Mouse (Mus musculus) kidney, embryonic 16.5 days (tissue): ENCODE measurements around the gene Scin. TPM values are rescaled to one million over a fixed set of nuclear protein-coding genes. Genes with fewer than 3 reads are reported as not detected.

ENCODE experiments used
- ATAC-seq: fragments of 200-750 bp; cut with Nextera tagmentation; 2 replicates; pipeline ENCODE4 v1.8.0; 2017; ENCODE audit warnings: moderate TSS enrichment; ENCODE audit not compliant: low FRiP score, low TSS enrichment
- H3K27ac ChIP-seq: fragments of 300-500 bp; sonication (generic); 2 replicates; pipeline ENCODE4 v1.5.1; 2014; ENCODE audit warnings: low read length
- H3K27me3 ChIP-seq: fragments of 300-500 bp; sonication (generic); 2 replicates; pipeline ENCODE4 v1.6.1; 2014; ENCODE audit warnings: low read length, control low read depth, mixed read lengths; ENCODE audit not compliant: insufficient read depth
- H3K36me3 ChIP-seq: fragments of 300-500 bp; sonication (generic); 2 replicates; pipeline ENCODE4 v1.6.1; 2014; ENCODE audit warnings: low read length, control low read depth, mixed read lengths; ENCODE audit not compliant: insufficient read depth
- H3K4me1 ChIP-seq: fragments of 300-500 bp; sonication (generic); 2 replicates; pipeline ENCODE4 v1.6.1; 2014; ENCODE audit warnings: low read length, control low read depth, mixed read lengths; ENCODE audit not compliant: insufficient read depth
- H3K4me2 ChIP-seq: fragments of 300-500 bp; sonication (generic); replicated peaks from 2 replicates; pipeline ENCODE4 v1.6.1; 2014; ENCODE audit warnings: low read depth, low read length
- H3K4me3 ChIP-seq: fragments of 300-500 bp; sonication (generic); 2 replicates; pipeline ENCODE4 v1.5.1; 2014; ENCODE audit warnings: mild to moderate bottlenecking, low read length
- H3K9ac ChIP-seq: fragments of 300-500 bp; sonication (generic); replicated peaks from 2 replicates; pipeline ENCODE4 v1.6.1; 2014; ENCODE audit warnings: low read length
- H3K9me3 ChIP-seq: fragments of 300-500 bp; sonication (generic); 2 replicates; pipeline ENCODE4 v1.6.1; 2016; ENCODE audit warnings: low read length, control low read depth
- whole genome bisulfite sequencing: fragments of 180-500 bp; shearing (Covaris S2); extraction: QIAGEN DNeasy Blood & Tissue Kit; methylation state at CpG from one replicate; pipeline ENCODE4 v1.1.7; 2014; 5-methylcytosine and 5-hydroxymethylcytosine counted together
- polyA plus RNA-seq: library from polyadenylated mRNA; unstranded; fragments of >200 nt; fragmentation: Nextera tagmentation; extraction: Ambion mirVana; gene quantifications from 2 replicates; pipeline ENCODE4 v1.2.1, GENCODE M21; 2015

Scin gene
- polyA plus RNA-seq, 1 experiment from 2014 or later, result 26.3 TPM

DNA sequence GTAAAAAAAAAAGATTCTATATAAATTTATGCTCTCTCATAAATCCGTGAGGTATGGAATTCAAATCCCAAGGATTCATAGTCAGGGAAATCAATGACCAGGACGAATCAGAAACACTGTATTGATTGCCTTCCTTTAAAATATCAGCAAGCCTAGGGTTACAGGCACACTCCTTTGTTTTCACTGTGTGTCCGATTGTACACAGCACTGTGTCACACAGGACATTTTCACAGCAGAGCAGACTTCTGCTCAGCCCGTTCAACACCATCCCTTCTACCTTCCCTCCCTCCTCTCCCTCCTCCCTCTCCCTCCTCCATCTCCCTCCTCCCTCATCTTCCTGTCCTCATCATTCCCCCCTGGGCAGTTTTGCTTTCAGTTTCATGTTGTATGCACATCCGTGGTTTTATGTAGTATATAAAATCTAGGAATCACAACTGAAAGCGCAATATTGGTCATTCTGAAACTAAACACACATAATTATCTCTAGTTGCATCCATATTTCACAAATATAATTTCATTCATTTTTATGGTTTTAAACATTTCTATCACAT lies 116.0 kb downstream of the Scin start:
- Histone ChIP-seq H3K27ac (no peak overlapping the region), H3K4me3 (no peak overlapping the region), H3K9ac (no peak overlapping the region), H3K36me3 (no peaks in the 10 kb centered on the region), H3K9me3 (no peaks in the 10 kb centered on the region), H3K4me1 (peaks cover 15% of the 10 kb centered on the region), H3K4me2 (no peak overlapping the region), H3K27me3 (no peaks in the 10 kb centered on the region)
- no peak for ATAC-seq
- 66% methylated on average over 6 of the region's 6 CpGs for WGBS

DNA sequence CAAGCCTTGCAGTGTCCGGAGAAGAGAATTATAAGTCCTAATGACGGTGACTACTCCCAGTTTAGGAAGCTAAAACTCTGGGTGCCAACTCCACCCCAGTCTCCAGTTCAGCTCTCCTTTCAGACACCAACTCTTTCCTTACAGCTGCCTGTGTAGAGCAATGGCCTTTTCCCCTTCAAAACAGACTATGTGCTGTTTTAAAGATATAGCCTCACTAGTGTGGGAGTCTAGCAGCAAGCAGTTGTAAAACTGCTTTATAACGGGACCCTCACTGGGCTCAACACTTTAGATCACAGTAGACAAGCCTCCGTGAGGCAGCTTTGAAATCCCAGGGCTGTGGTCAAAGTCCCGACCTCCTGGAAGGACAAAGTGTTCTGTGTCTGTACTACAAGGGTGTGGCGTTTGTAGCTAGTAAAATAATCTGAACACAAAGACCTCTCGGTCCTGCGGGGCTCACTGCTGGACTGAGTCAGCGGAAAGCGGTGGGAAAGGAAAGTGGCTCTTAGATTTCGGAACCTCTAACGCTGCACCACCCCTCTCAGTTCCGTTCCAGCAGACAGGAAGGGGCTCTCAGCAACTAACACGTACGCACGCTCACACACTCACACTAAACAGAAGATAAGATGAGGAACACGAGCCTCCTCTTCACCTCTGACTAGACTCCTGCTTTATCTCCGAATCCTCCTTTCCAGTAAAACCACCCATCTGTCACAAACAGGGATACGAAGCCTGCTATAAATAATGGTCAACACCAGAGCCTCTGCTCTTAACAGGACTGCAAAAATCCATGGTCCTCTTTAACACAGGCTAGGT lies 117.2 kb downstream of the Scin start:
- 6% methylated on average over 19 of the region's 19 CpGs for WGBS
- peak; percentile 90 for ATAC-seq
- peaks cover 15% of the 10 kb centered on the region for H3K4me1 ChIP-seq
- no peaks in the 10 kb centered on the region for H3K27me3 ChIP-seq
- H3K4me3 ChIP-seq, result peak overlapping the region; percentile 46
- peak overlapping the region; percentile 67 for H3K9ac ChIP-seq
- H3K27ac ChIP-seq, result peak overlapping the region; percentile 80
- peak overlapping the region; percentile 68 for H3K4me2 ChIP-seq
- H3K9me3 ChIP-seq, result no peaks in the 10 kb centered on the region
- no peaks in the 10 kb centered on the region for H3K36me3 ChIP-seq

DNA sequence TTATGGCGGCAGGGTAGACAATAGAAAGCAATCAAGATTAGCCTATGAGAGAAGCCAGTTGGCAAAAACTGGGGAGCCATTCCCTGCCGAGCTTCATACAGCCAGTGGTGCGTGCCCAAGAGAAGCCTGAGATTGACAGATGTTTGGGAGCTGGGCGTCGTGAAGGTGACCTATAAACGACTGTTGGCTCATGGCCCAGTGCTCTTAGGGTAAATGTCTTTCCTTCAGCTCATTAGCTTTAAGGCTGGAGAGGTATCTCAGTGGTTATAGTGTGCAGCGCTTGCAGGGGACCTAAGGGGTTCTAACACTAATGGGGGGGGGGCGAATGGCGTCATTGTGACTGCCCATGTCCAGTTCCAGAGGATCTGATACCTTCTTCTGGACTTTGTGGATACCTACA lies 118.0 kb downstream of the Scin start:
- H3K4me1 ChIP-seq, result peaks cover 15% of the 10 kb centered on the region
- H3K4me2 ChIP-seq, result no peak overlapping the region; the same call in 1 of the 2 replicates
- H3K9me3 ChIP-seq, result no peaks in the 10 kb centered on the region
- H3K9ac ChIP-seq, result no peak overlapping the region
- 51% methylated on average over 9 of the region's 9 CpGs for WGBS
- H3K27me3 ChIP-seq, result no peaks in the 10 kb centered on the region
- H3K4me3 ChIP-seq, result no peak overlapping the region
- H3K27ac ChIP-seq, result no peak overlapping the region
- ATAC-seq, result 0 out of 2 replicates have a peak, but pooled peaks have one; percentile 36
- H3K36me3 ChIP-seq, result no peaks in the 10 kb centered on the region

DNA sequence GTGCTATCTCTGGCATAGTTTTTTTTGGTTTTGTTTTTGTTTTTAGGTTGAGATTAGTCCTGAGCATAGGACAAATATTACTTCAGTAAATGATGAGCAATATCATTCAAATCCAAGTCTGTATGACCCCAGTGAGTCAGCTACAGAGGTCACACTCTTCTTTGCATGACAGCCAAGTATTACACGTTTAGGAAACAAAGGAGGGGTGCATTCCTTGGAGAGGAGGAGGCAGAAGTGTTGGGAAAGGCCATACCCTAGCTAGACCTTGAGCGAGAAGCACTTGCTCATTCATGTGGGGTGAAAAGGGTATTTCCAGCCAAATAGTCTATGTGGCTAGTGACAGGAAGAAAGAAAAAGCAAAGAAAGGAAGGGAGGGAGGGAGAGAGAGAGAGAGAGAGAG lies 124.2 kb downstream of the Scin start:
- 61% methylated on average over 2 of the region's 2 CpGs for WGBS
- Histone ChIP-seq H3K36me3 (no peaks in the 10 kb centered on the region), H3K4me2 (no peak overlapping the region), H3K9me3 (no peaks in the 10 kb centered on the region), H3K4me3 (no peak overlapping the region), H3K27ac (no peak overlapping the region), H3K9ac (no peak overlapping the region), H3K27me3 (no peaks in the 10 kb centered on the region), H3K4me1 (no peaks in the 10 kb centered on the region)
- ATAC-seq, result no peak

Other genes starting within 250 kb of the Scin start
- 46.4 and 47.0 TPM in 2 replicates for gene Arl4a, start 96.2 kb downstream of the Scin start, polyA plus RNA-seq
- gene Lsmem1, start 65.3 kb upstream of the Scin start, polyA plus RNA-seq, result 0.21 and 0.23 TPM in 2 replicates
- gene Ifrd1, start 114.3 kb upstream of the Scin start, polyA plus RNA-seq, result 88.7 and 103 TPM in 2 replicates